Mouse (Mus musculus) urinary bladder, postnatal 25 days (tissue): ENCODE results near the gene Lclat1.
"Not testable (repeated sequence)": the region's sequence is repeated elsewhere in the genome, so short reads cannot be mapped to it uniquely, and the experiment has no call there.

Experiments
- DNase-seq: peaks from one replicate; pipeline ENCODE4 v3.0.0; 2022; ENCODE audit warnings: low spot score

Gene Lclat1

GRCm38 (mm10) chr17:73142029-73142428, 34.2 kb downstream of the Lclat1 start:
- no peak for DNase-seq

- DNase-seq, result no peak
Measured at GRCm38 (mm10) chr17:73142445-73142844, 34.7 kb downstream of the Lclat1 start.

- no peak for DNase-seq
Measured at GRCm38 (mm10) chr17:73145426-73145825, 37.6 kb downstream of the Lclat1 start.

- DNase-seq, result no peak
Measured at GRCm38 (mm10) chr17:73148607-73149006, 40.8 kb downstream of the Lclat1 start.

DNA sequence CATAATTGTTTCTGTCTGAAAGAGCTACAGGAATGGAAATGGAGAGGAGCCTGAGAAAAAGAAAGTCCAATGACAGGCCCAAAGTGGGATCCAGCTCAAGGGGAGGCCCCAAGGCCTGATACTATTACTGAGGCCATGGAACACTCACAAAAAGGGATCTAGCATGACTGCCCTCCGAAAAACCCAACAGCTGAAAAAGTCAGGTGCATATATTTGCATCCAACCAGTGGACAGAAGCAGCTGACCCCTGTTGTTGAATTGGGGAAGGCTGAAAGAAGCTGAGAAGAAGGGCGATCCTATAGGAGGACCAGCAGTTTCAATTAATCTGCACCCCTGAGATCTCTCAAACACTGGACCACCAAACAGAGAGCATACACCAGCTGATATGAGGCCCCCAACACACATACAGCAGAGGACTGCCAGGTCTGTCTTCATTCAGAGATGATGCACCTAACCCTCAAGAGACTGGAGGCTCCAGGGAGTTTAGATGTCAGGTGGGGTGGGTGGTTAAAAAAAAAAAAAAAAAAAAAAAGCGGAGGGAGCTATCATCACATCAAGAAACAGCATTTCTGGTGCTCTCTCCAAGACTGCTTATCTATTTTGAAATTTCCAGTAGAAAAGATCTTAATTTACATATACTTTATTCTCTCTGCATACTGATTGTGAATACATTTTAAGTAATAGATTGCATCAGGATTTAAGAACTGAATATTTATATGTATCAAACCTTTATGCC, 45.2 kb downstream of the Lclat1 start:
- not testable (repeated sequence) for DNase-seq

DNA sequence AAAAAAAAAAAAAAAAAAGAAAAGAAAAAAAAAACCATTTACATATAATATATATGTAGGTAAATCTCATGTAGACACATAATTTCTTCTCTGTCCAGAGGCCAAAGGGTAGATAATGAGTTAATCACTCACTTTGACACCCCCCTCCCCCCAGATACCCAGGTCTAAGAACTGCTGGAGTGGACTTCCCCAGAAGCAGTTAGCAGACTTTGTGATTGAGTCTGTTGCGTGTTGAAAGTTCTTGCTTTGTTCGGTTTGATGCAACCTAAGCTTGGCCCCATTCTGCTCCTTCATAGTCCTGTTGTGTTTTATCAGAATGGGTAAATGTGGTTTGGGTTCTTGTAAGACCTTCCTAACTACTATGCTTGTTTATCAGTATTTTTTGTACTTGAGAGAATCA, 45.9 kb downstream of the Lclat1 start:
- DNase-seq, result no peak

GRCm38 (mm10) chr17:73156606-73157005, 48.8 kb downstream of the Lclat1 start:
- no peak for DNase-seq

DNA sequence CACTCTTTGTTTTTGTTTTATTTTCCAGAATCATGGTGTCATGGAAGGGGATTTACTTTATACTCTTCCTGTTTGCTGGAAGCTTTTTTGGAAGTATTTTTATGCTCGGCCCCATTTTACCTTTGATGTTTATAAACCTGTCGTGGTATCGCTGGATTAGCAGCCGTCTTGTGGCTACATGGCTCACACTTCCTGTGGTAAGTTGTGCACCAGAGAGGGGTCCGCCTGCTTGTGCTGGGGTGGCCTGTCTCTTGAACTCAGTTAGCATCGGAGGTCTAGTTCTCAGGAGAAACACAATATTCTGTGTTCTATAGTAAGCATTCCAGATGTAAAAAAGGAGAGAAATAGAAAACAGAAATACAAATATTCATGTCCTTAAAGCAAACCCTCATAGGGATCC, 54.0 kb downstream of the Lclat1 start:
- DNase-seq, result no peak

GRCm38 (mm10) chr17:73162445-73163208, 54.8 kb downstream of the Lclat1 start:
- DNase-seq, result no peak

DNA sequence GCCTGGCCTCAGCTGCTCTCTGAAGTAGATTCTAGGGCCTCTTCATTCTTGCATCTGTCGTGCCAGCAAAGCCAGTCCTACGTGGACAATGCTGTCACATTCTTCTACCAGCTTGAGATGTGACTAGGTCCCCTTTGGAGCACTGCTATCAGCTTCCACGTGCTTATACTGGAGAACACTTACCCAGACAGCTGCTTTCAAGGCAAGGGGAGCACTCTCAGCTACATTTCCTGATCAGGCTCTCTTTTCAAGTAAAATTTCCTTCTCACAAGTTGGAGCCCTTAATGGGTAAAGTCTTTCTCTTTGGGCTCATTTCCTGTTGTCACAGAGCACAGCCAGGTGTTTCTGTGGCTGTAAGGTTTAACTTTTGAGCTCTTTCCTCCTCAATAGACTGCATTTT, 55.8 kb downstream of the Lclat1 start:
- no peak for DNase-seq

GRCm38 (mm10) chr17:73164121-73164520, 56.3 kb downstream of the Lclat1 start:
- DNase-seq, result no peak

- no peak for DNase-seq
Measured at GRCm38 (mm10) chr17:73169461-73169860, 61.7 kb downstream of the Lclat1 start.

DNA sequence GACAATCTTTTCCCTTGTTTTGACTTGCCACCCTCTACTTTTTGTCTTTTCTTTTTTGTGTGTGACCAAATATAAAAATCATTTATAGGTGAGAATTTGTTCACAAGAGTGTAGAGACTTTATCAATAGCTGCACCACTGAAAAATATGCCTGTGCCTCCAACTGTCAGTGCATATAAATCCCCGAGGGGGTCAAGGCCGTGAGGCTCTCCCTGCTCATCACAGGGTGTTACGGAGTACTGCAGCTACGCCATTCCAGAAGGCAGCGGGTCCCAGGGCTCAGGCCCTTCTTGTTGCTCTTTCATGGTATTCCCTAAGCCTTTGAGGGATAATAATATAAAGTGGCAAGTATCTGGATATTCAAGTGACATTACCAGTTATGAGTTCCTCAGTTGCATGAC, 62.4 kb downstream of the Lclat1 start:
- DNase-seq, result no peak

GRCm38 (mm10) chr17:73174083-73174562, 66.3 kb downstream of the Lclat1 start:
- peak; percentile 44 for DNase-seq

- no peak for DNase-seq
Measured at GRCm38 (mm10) chr17:73175720-73176119, 67.9 kb downstream of the Lclat1 start.

DNA sequence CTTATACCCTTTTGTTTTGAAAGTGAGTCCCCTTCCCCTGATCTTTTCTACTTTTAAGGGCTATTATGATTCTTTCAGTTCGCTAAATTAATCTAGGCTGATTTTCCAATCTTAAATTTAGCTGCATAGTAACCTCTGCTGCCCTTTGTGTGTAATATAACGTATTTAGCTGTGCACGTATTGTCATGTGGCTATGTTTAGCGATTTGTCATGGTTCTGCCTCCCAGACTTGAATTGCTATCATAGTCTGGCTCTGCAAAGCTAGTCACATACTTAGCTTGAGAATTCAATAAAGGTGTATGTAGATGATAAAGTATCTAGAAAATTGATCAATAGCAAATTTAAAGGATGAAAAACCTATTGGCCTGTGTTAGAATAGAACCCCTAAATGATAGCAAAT, 69.3 kb downstream of the Lclat1 start:
- no peak for DNase-seq

DNA sequence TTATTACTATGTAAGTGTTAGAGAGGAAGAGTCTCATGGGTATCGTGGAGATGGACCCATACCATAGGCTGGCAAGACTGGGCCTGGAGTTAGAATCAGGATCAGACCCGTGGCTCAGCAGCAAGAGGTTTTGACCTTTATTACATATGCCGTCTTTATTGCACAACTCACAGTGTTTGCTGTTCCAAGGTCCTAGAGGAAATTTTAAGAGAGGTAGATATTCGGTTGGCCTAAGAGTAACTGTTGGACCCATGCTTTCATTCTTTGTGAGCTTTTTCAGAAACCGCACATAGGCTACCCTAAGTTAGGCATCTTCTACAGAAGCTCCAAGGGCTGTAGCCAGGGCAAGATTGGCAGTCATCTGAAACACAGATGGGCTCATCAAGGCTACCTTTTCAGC, 79.1 kb downstream of the Lclat1 start:
- DNase-seq, result no peak

GRCm38 (mm10) chr17:73194146-73194545, 86.4 kb downstream of the Lclat1 start:
- no peak for DNase-seq

GRCm38 (mm10) chr17:73194575-73194974, 86.8 kb downstream of the Lclat1 start:
- no peak for DNase-seq

DNA sequence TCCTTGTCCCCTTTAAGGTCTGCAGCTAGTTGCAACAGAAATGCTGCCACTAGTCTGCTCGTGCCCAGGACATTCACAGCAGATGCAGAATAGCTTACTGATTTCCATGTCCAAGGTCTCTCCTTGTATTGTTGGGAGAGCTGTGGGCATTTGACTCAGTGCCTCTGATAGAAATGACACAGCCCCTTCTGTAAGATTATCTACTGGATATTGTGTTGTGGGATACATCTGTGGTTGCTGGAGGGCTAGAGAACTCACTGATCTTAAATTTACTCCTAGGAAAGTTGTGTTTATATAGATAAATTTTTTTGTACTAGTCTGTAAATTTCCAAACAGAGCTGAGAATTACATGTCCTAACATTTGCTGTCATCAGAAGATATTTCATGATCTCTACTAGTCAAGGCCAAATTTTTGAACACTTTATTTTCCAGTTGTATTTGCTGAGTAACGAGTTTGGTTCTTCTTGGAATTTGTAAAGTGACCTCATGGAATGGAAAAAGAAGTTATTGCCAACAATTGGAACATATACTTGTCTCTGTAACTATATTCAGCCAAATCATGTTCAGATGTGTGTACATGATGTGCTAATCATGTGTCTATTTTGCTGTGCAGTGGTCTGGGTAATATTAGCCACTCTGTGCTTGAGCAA, 87.4 kb downstream of the Lclat1 start:
- DNase-seq, result no peak

DNA sequence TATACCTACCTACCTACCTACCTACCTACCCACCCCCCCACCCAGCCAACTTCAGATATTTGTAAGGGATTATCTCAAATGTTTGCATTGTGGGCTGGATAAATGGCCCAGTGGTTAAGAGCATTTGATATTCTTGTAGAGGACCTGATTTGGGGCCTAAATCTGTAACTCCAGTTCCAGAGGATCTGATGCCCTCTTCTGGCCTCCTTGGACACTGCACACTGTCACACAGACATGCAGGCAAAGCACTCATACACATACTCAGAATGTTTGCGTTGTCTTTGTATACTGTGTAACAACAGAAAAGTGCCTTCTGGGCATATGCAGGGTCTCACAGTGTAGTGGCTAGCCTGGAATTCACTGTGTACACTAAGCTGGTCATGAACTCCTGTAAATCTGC, 88.4 kb downstream of the Lclat1 start:
- DNase-seq, result no peak

DNA sequence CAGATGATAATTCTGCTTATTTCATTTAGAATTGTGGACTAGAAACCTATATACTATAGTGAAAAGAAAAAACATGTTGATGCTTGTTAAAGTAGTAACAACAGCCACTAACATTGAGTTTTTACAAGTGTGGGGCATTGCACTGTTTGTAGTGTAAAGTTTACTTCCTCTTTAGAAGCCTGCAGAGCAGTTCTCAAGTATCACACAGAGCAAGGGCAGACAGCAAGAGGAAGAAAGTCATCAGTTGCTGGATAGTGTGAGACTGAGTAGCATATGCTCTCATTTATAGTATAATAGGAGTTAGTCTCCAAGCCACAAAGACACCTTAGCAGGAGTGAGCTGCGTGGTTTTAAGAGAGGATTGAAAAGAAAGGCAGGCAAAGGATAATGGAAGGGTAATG, 89.9 kb downstream of the Lclat1 start:
- DNase-seq, result no peak

- DNase-seq, result no peak
Measured at GRCm38 (mm10) chr17:73199387-73199786, 91.6 kb downstream of the Lclat1 start.
